Mouse (Mus musculus) megakaryocyte, embryonic 14.5 days (primary cell): ENCODE data around the gene Tmtc1.

Experiments used
- FLI1 ChIP-seq: IDR thresholded peaks from 2 replicates; pipeline ENCODE4 v1.6.1; 2012; ENCODE audit warnings: low read length, inconsistent platforms, mixed read lengths
- GATA1 ChIP-seq: IDR thresholded peaks from 3 replicates; pipeline ENCODE4 v1.6.1; 2012; ENCODE audit warnings: mixed read lengths, low read length, inconsistent platforms, borderline replicate concordance

- TF ChIP-seq GATA1 = no peak
- TF ChIP-seq FLI1 = no peak
Observed at GRCm38 (mm10) chr6:148491849-148492248, 47.7 kb upstream of the Tmtc1 start.
